Mouse (Mus musculus): ENCODE data around the gene Tmem8.
A peak's percentile ranks its signal among the peaks of the same experiment; 100 is the strongest.
"Not testable (repeated sequence)": the region's sequence is repeated elsewhere in the genome, so short reads cannot be mapped to it uniquely, and the experiment has no call there.

Gene Tmem8

DNA sequence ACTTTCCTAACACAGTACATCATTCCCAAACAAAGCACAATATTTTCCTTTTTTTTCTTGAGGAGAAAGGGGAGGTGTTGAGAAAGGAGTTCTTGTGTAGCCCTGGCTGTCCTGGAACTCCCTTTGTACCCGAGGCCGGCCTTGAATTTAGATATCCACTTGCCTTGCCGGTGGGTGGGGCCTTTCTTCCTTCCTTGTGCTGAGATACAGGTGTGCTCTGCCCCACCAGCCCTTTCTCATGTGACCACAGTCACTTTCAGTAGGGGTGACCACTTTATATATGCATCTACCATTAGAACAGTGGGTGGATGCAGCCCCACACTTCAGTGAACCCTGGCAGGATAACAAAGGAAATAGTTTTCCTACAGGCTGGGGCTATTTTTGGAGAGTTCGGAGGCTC is 1.4 kb upstream of the Tmem8 start:
- DNase-seq (ENCODE audit: low spot score in 2 of 2) = no peak

- DNase-seq (ENCODE audit: low spot score in 2 of 2) = no peak
Measured at GRCm38 (mm10) chr17:26112751-26113150, 348 bp upstream of the Tmem8 start.

DNA sequence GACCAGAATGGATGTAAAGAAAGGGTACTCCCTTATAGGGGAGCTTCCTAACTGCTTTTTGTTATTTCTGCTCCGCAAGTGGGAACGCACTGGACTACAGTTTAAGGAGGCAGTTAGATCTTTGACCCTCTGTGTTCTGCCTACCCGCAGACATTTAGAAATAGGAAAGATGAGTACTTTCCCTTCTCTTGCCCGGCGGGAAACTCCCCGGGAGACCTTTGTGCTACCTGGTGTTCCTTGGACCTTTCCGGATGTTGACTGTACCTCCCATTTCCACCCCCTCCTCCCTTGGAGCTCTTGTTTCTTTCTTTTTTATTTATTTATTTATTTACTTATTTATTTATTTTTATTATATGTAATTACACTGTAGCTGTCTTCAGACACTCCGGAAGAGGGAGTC is 962 bp downstream of the Tmem8 start:
- DNase-seq (ENCODE audit: low spot score in 2 of 2) = no peak

- DNase-seq (ENCODE audit: low spot score in 2 of 2) = not testable (repeated sequence)
Measured at GRCm38 (mm10) chr17:26114461-26114860, 1.4 kb downstream of the Tmem8 start.

GRCm38 (mm10) chr17:26115205-26115898 is 2.3 kb downstream of the Tmem8 start:
- no peak for DNase-seq (ENCODE audit: low spot score in 2 of 2)

GRCm38 (mm10) chr17:26115956-26116487 is 2.9 kb downstream of the Tmem8 start:
- DNase-seq (ENCODE audit: low spot score in 2 of 2) = no peak

DNA sequence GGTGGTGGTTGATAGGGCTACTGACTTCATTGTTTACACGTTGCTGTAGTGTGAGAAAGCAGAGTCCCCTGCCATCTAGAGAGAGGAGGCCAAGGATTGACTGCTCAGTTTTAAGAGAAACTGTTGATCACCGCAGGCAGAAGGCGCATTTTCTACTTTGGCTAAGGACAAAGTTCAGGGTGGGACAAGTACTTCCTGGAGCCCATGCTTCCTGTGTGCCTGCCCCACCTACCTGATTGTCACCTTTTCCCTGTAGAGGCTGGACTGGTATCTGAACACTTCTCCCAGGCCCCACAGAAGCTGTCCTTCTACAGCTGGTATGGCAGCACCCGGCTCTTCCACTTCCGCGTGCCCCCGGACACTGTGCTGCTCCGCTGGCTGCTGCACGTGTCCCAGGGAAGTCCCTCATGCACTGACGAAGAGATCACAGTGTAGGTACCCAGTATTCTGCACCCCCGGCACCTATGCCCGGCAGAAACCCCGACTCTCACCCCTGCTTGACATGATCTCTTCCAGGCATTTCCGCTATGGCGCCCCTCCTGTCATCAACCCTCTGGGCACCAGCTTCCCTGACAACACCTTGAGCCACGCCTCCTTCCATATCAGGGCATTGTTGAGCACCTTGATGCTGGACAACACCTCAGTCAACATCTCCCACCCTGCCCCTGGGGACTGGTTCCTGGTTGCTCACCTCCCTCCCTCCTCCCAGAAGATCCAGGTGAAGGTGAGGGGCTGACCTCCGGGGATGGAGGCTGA is 3.6 kb downstream of the Tmem8 start:
- no peak for DNase-seq (ENCODE audit: low spot score in 2 of 2)

- peak in 1 of 2 experiments; percentile 52 for DNase-seq (ENCODE audit: low spot score in 2 of 2)
Measured at GRCm38 (mm10) chr17:26119766-26120710, 6.9 kb downstream of the Tmem8 start.

DNA sequence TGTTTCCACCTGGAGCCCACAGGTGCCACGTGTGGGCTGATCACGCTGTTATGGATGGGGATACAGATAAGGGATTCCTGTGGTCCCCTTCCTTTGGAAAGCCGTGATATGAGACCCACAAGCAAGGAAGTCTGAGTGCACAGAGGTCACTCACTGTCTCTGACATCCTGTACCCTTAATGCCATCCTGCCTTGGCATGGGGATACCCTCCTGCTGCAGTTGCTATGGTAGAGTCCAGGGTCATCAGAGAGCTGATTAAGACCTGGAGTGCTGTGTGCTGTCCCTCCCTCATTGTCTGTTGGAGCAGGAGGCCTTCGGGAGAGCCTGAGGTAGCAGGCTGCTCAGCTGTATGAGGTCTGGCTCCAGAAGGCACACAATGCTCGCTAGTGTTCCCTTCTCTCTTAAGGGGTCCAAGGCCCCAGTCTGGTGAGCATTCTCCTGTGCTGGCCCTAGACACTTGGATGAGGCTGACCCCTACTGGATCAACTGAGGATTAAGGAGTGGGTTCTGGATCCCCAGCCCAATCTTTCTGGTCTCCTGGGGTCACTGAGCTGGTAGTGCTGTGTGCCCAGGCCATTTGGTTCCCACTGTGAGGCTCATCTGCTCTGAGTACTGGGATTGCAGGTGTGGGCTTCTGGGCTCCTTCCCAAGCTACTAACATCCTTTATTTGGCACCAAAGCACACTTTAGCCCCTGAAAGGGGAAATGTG is 9.5 kb downstream of the Tmem8 start:
- no peak for DNase-seq (ENCODE audit: low spot score in 2 of 2)

DNA sequence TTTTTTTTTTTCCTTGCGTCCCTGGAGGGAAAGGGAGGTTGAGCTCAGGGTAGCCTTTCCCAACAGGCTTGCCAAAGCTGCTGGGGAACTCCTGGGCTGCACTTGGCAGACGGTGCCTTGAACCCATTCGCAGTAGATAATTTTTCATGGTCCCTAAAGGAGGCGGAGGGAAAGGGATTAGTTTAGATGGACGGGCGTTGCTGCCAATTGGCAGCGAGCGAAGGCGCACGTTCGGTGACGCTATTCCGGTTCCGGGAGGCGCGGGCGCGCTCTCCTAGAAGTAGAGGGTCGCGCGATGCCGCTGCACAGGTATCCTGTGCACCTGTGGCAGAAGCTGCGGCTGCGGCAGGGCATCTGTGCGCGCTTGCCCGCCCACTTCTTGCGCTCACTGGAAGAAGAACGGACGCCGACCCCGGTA is 10.2 kb downstream of the Tmem8 start, which contains the start of gene Mrpl28:
Gene Mrpl28, plus strand, starts transcription at position 234 of the 418 bp plus-strand sequence.
- DNase-seq (ENCODE audit: low spot score in 2 of 2) = peak; percentile 68 to 80

GRCm38 (mm10) chr17:26124560-26124959 is 11.5 kb downstream of the Tmem8 start:
- no peak for DNase-seq (ENCODE audit: low spot score in 2 of 2)

DNA sequence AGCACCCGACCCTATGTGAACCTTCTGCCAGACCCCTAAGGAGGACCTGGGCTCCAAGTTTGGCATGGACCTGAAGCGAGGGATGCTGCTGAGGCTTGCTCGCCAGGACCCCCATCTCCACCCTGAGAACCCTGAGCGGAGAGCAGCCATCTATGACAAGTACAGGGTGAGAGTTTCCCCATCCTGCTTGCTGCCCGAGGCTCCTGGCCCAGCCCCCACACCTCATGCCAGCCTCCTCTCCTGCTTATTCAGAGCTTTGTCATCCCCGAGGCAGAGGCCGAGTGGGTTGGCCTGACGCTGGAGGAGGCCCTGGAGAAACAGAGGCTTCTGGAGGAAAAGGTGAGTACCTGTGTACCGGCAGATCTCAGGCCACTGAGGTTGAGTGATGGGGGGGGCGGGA is 12.1 kb downstream of the Tmem8 start:
- no peak for DNase-seq (ENCODE audit: low spot score in 2 of 2)

- no peak for DNase-seq (ENCODE audit: low spot score in 2 of 2)
Measured at GRCm38 (mm10) chr17:26131062-26131732, 18.1 kb downstream of the Tmem8 start.

GRCm38 (mm10) chr17:26131856-26132853 is 19.1 kb downstream of the Tmem8 start:
- no peak for DNase-seq (ENCODE audit: low spot score in 2 of 2)

GRCm38 (mm10) chr17:26137106-26137750 is 24.1 kb downstream of the Tmem8 start:
- DNase-seq (ENCODE audit: low spot score in 2 of 2) = no peak

DNA sequence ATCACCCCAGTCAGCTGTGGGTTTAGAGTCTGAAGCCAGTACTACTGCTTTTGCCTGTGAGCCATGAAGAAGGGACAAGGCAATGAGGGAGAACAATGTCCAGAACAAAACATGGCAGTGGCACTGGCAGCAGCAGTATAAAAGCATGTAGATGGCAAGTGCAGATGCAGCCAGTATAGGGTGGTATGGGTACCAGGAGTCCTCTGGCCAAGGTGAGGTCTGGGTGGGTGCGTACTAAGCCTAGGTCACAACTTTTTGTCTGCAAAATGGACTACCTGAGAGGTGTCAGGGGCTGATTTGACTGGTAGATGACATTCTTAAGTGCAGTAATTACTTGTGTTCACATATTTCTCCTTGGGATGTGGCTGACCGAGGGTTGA is 24.6 kb downstream of the Tmem8 start:
- no peak for DNase-seq (ENCODE audit: low spot score in 2 of 2)

GRCm38 (mm10) chr17:26138239-26138836 is 25.2 kb downstream of the Tmem8 start, which contains the start of gene Axin1:
Gene Axin1 (plus strand): TSS chr17:26138688.
- peak; percentile 85 to 89 for DNase-seq (ENCODE audit: low spot score in 2 of 2)

DNA sequence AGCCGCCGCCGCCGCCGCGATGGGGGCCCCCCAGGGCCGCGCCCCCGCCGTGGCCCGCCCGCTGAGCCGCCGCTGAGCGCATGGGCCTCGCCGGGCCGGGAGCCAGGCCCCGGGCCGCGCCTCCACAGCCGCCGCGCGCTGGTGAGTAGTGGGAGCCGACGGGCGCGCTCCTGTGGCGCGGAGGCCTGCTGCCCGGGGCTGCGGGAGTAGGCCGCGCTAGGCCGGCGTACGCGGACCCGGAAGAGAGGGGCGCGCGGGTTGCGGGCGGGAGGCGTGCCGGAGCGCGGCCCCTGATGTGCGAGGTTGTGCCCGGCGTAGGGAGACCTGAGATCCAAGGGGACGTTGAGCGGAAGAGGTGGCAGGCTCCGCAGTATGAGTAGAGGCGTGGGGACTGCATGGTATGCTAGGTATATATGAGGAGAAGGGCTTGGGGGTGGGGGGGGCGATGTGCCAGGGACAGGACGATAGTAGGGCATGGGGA is 25.8 kb downstream of the Tmem8 start:
- DNase-seq (ENCODE audit: low spot score in 2 of 2) = no peak
